Mouse (Mus musculus): ENCODE data around the gene Tomm20. TPM values are rescaled to one million over a fixed set of nuclear protein-coding genes. Genes with fewer than 3 reads are reported as not detected.
"Not testable (repeated sequence)": the region's sequence is repeated elsewhere in the genome, so short reads cannot be mapped to it uniquely, and the experiment has no call there.

Tomm20 gene
- polyA plus RNA-seq, 1 experiment = 417 TPM

DNA sequence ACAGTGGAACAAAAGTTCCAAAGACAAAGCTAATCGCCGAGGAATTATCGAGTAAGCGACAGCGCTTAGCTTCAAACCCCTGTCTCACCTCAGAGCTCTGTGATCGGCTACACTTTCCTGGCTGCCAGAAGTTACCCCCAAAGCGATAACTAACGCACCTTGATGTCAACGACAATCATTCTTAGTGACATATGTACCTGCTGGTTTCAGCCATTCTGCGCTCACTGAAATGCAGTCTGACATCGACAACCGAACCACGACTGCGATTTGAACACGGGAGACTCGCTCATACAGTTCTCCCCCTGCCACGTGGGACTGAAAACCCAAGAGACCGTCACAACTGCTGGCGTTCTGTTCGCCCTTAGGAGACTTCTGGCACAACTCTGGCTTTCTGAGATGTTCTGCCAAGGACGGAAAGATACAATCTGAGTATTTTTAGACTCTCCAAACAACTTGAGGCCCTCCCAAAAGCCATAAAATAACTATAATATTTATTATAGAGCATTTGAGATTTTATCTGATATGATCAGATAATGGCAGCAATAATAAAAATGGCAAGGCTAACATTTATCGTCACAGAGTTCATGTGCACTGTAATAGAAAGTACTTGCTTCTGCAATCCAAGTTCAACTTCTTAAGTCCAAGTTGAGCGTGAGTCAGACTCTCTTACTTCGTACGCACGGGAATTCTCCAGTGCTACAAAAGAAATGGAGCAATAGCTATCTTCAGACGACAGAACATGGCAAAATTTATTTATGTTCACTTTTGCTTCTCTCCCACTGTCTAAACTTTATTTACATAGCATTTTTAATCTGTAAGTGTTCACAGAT, 33.7 kb upstream of the Tomm20 start:
- DNase-seq (ENCODE audit: low read depth in 1 of 2, low spot score in 2 of 2) = no peak
- H3K27me3 ChIP-seq (ENCODE audit: control insufficient read depth, insufficient read depth, low read length) = no peaks in the 10 kb centered on the region
- no peaks in the 10 kb centered on the region for H3K4me1 ChIP-seq (ENCODE audit: control insufficient read depth, insufficient read depth, insufficient read length)
- H3K27ac ChIP-seq (ENCODE audit: insufficient read depth, low read length) = no peak overlapping the region
- WGBS = 21% methylated on average over 27 of the region's 27 CpGs
- no peak for TF ChIP-seq POLR2A (IDR thresholded peaks at IDR 0.05; ENCODE audit: low read depth, low read length)
- no peaks in the 10 kb centered on the region for H3K36me3 ChIP-seq (ENCODE audit: control insufficient read depth, insufficient read depth, low read length)
- H3K4me3 ChIP-seq (ENCODE audit: extremely low read depth, insufficient read depth, insufficient read length) = peak overlapping the region; percentile 15; the same call in 1 of the 2 replicates

DNA sequence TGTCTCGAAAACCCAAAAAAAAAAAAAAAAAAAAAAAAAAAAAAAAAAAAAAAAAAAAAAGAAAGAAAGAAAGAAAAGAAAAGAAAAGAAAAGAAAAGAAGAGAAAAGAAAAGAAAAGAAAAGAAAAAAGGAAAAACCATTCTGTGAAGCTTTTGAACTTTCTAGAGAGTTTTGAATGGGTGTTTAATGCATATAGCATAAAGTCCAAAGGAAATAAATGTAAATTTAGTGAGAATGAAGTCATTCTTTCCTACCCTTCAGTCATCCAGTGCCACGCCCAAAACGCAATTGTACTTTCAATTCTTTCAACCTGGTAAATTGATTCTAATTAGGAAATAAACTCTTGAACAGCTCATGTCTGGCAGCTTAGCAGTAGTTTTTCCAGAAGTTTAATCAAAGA, 32.9 kb upstream of the Tomm20 start:
- WGBS = 21% methylated on average over 2 of the region's 3 CpGs
- H3K27ac ChIP-seq (ENCODE audit: insufficient read depth, low read length); H3K27me3 ChIP-seq (ENCODE audit: control insufficient read depth, insufficient read depth, low read length); H3K4me1 ChIP-seq (ENCODE audit: control insufficient read depth, insufficient read depth, insufficient read length); DNase-seq (ENCODE audit: low read depth in 1 of 2, low spot score in 2 of 2); H3K36me3 ChIP-seq (ENCODE audit: control insufficient read depth, insufficient read depth, low read length); H3K4me3 ChIP-seq (ENCODE audit: extremely low read depth, insufficient read depth, insufficient read length): not testable (repeated sequence)

DNA sequence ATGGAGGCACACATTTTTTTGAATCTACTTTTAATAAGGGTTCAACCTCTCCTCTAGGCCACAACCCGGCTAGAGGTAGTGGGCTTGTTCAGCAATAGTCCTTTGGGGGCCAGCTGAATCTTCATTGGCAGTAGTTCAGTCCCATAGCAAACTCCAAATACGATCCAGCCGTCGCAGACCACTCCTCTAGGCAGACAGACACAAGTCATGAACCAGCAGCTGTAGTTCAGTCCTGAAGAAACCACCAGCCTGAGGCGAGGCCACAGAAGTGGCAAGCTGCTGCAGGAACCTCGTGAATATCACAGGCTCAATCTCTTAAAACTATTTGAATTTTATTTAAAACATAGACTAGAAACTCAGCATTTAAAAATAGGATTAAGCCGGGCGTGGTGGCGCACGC, 32.4 kb upstream of the Tomm20 start:
- Histone ChIP-seq H3K36me3 (ENCODE audit: control insufficient read depth, insufficient read depth, low read length) (no peaks in the 10 kb centered on the region), H3K27me3 (ENCODE audit: control insufficient read depth, insufficient read depth, low read length) (no peaks in the 10 kb centered on the region), H3K27ac (ENCODE audit: insufficient read depth, low read length) (no peak overlapping the region), H3K4me3 (ENCODE audit: extremely low read depth, insufficient read depth, insufficient read length) (no peak overlapping the region), H3K4me1 (ENCODE audit: control insufficient read depth, insufficient read depth, insufficient read length) (no peaks in the 10 kb centered on the region)
- TF ChIP-seq POLR2A (IDR thresholded peaks at IDR 0.05; ENCODE audit: low read depth, low read length) = no peak
- no peak for TF ChIP-seq CTCF (IDR thresholded peaks at IDR 0.05; ENCODE audit: extremely low read depth, insufficient read depth, insufficient read length, insufficient replicate concordance)
- no peak for DNase-seq (ENCODE audit: low read depth in 1 of 2, low spot score in 2 of 2)
- WGBS = 82% methylated on average over 10 of the region's 10 CpGs

DNA sequence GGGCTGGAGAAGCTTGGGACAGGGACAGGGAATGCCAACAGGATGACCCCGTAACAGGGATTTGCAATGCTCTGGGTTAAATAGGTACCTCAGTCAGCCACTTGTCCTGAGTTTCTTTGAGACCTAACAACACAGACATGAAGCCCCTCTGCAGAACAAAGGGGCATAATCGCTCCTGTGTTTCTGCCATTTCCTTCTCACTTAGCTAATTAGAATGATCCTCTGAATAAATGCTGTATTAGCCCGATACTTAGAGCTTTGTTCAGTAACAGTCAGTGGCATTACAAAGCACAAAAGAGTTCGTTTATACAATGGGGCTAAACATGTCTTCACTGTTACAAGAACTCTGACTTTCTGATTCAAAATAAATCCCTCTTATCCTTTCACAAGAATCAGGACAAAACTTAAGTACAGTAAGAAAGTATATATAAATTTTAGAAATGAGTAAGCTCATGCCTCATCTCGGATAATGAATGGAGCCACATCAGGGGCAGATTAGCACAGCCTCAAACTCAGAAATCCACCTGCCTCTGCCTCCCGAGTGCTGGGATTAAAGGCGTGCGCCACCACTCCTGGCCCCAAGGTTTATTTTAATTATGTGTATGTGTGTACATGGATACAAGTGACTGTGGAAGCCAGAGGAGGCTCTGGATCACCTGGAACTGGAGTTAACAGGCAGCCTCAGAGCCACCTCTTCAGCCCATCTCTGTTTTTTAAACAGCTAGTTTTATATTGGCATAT, 31.1 kb upstream of the Tomm20 start:
- 78% methylated on average over 8 of the region's 8 CpGs for WGBS
- DNase-seq (ENCODE audit: low read depth in 1 of 2, low spot score in 2 of 2) = no peak
- Histone ChIP-seq H3K27me3 (ENCODE audit: control insufficient read depth, insufficient read depth, low read length) (no peaks in the 10 kb centered on the region), H3K4me3 (ENCODE audit: extremely low read depth, insufficient read depth, insufficient read length) (no peak overlapping the region), H3K36me3 (ENCODE audit: control insufficient read depth, insufficient read depth, low read length) (no peaks in the 10 kb centered on the region), H3K4me1 (ENCODE audit: control insufficient read depth, insufficient read depth, insufficient read length) (no peaks in the 10 kb centered on the region), H3K27ac (ENCODE audit: insufficient read depth, low read length) (no peak overlapping the region)
- TF ChIP-seq POLR2A (IDR thresholded peaks at IDR 0.05; ENCODE audit: low read depth, low read length) (no peak), CTCF (IDR thresholded peaks at IDR 0.05; ENCODE audit: extremely low read depth, insufficient read depth, insufficient read length, insufficient replicate concordance) (no peak)

DNA sequence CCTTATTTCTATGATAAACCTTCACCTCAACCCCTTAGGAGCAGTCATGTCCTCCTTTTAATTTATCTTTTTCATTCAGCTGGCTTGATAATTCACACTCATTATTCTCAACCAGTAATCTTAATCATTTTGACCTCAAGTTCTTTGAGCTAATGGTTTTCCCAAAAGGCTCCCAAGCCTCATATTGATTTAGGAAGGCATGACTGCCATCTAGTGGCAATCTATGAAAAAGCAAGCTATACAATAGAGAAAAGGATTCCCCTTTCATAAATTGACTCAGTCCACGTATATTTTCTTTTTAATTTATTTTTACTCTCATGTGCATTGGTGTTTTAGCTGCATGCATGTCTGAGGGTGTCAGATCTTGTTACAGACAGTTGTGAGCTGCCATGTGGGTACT, 30.1 kb upstream of the Tomm20 start:
- Histone ChIP-seq H3K4me1 (ENCODE audit: control insufficient read depth, insufficient read depth, insufficient read length) (no peaks in the 10 kb centered on the region), H3K36me3 (ENCODE audit: control insufficient read depth, insufficient read depth, low read length) (no peaks in the 10 kb centered on the region), H3K27me3 (ENCODE audit: control insufficient read depth, insufficient read depth, low read length) (no peaks in the 10 kb centered on the region), H3K4me3 (ENCODE audit: extremely low read depth, insufficient read depth, insufficient read length) (no peak overlapping the region), H3K27ac (ENCODE audit: insufficient read depth, low read length) (no peak overlapping the region)
- 5% methylated on average over 1 of the region's 1 CpGs for WGBS
- TF ChIP-seq POLR2A (IDR thresholded peaks at IDR 0.05; ENCODE audit: low read depth, low read length) (no peak), CTCF (IDR thresholded peaks at IDR 0.05; ENCODE audit: extremely low read depth, insufficient read depth, insufficient read length, insufficient replicate concordance) (no peak)
- no peak for DNase-seq (ENCODE audit: low read depth in 1 of 2, low spot score in 2 of 2)

DNA sequence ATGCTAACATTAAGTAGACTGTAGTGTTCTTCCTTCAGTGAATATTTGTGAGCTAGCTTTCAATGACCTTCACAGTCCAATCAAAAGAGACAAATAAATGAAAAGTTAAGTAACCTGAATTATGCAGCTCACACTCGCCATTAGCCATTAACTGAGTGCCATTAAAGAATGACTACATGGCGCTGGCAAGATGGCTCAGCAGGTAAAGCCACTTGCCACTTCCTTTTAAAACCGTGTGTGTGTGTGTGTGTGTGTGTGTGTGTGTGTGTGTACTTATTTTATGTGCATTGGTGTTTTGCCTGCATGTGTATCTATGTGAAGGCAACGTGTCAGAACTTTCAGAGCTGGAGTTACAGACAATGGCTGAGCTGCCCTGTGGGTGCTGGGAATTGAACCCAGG, 28.9 kb upstream of the Tomm20 start:
- Histone ChIP-seq H3K4me3 (ENCODE audit: extremely low read depth, insufficient read depth, insufficient read length) (no peak overlapping the region), H3K36me3 (ENCODE audit: control insufficient read depth, insufficient read depth, low read length) (no peaks in the 10 kb centered on the region), H3K27me3 (ENCODE audit: control insufficient read depth, insufficient read depth, low read length) (no peaks in the 10 kb centered on the region), H3K27ac (ENCODE audit: insufficient read depth, low read length) (no peak overlapping the region), H3K4me1 (ENCODE audit: control insufficient read depth, insufficient read depth, insufficient read length) (peaks cover 7% of the 10 kb centered on the region)
- DNase-seq (ENCODE audit: low read depth in 1 of 2, low spot score in 2 of 2) = no peak
- WGBS = 60% methylated on average over 4 of the region's 4 CpGs
- TF ChIP-seq POLR2A (IDR thresholded peaks at IDR 0.05; ENCODE audit: low read depth, low read length) (no peak), CTCF (IDR thresholded peaks at IDR 0.05; ENCODE audit: extremely low read depth, insufficient read depth, insufficient read length, insufficient replicate concordance) (no peak)

DNA sequence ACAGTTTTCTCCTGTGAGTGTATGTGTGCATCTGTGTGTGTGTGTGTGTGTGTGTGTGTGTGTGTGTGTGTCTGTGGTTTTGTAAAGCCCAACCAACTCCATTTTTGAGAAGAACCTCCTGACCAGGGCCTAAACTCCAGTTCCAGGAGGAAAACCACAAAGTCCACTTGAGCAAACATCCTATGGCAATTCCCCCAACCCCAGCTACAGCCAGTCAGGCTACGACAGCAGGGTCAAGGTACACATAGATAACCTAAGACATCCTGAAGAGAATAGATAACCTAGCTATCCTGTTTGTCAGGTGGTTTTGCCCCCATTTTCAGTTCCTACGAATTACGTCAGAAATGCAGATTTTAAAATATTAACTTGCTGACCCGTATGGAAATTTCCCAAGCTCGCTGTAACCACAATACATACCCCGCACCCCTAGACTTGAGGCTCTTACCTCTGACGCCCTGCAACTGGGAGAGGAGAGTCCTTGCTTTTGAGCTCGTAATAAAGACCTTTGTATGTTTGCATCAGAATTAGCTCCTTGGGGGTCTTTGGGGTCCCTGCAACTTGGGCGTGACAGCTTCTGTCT, 28.1 kb upstream of the Tomm20 start:
- DNase-seq (ENCODE audit: low read depth in 1 of 2, low spot score in 2 of 2) = no peak
- no peaks in the 10 kb centered on the region; the same call in 1 of the 2 replicates for H3K36me3 ChIP-seq (ENCODE audit: control insufficient read depth, insufficient read depth, low read length)
- H3K27ac ChIP-seq (ENCODE audit: insufficient read depth, low read length) = no peak overlapping the region
- 48% methylated on average over 9 of the region's 9 CpGs for WGBS
- peaks cover 7% of the 10 kb centered on the region for H3K4me1 ChIP-seq (ENCODE audit: control insufficient read depth, insufficient read depth, insufficient read length)
- H3K4me3 ChIP-seq (ENCODE audit: extremely low read depth, insufficient read depth, insufficient read length) = no peak overlapping the region
- H3K27me3 ChIP-seq (ENCODE audit: control insufficient read depth, insufficient read depth, low read length) = no peaks in the 10 kb centered on the region
- TF ChIP-seq CTCF (IDR thresholded peaks at IDR 0.05; ENCODE audit: extremely low read depth, insufficient read depth, insufficient read length, insufficient replicate concordance) (no peak), POLR2A (IDR thresholded peaks at IDR 0.05; ENCODE audit: low read depth, low read length) (no peak)

Data from spleen, adult 2 months (tissue).